Mouse (Mus musculus): Measurements from ENCODE around the gene Cartpt. TPM values are rescaled to one million over a fixed set of nuclear protein-coding genes. Genes with fewer than 3 reads are reported as not detected.
"Not testable (repeated sequence)": the region's sequence is repeated elsewhere in the genome, so short reads cannot be mapped to it uniquely, and the experiment has no call there.

Cartpt gene
- polyA plus RNA-seq, 1 experiment from 2014 or later = 79.7 TPM

DNA sequence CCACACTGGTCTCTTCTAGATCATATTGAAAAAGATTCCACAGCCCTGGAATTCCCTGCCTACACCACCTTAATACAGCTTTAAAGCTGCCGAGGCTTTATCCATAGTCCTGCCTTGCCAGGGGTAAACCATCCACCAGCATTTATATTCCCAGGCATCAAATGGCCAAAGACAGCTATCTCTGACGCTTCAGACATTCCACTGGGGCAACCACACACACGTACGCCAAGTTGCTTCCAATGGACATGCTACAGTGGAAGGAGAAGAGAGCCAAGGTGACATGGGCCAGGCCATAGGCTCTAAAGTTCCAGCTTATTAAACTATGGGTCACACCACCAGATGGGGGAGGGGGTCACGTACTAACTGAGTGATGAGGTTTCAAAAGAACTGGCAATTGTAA, 45.7 kb downstream of the Cartpt start:
- no peaks in the 10 kb centered on the region for H3K4me1 ChIP-seq (replicated peaks; ENCODE audit: control insufficient read depth, insufficient read depth)
- H3K27me3 ChIP-seq (ENCODE audit: control insufficient read depth, insufficient read depth, low read length) = no peaks in the 10 kb centered on the region
- H3K36me3 ChIP-seq (ENCODE audit: control insufficient read depth, insufficient read depth, low read length) = no peaks in the 10 kb centered on the region
- TF ChIP-seq EP300 (optimal IDR thresholded peaks at IDR 0.05) (no peak), CTCF (IDR thresholded peaks at IDR 0.05; ENCODE audit: low read depth) (no peak)
- H3K9me3 ChIP-seq (ENCODE audit: control insufficient read depth, low read length) = no peaks in the 10 kb centered on the region
- peak; percentile 8 for DNase-seq (ENCODE audit: low spot score)
- no peak for ATAC-seq (ENCODE audit: low FRiP score, low TSS enrichment)
- no peak overlapping the region for H3K4me3 ChIP-seq (ENCODE audit: low read depth, low read length)
- no peak overlapping the region for H3K9ac ChIP-seq (ENCODE audit: low read length)
- WGBS = 80% methylated on average over 5 of the region's 5 CpGs
- no peak overlapping the region for H3K27ac ChIP-seq (replicated peaks)
- H3K4me2 ChIP-seq (replicated peaks; ENCODE audit: low read depth) = no peak overlapping the region

GRCm38 (mm10) chr13:99853131-99853530, 47.8 kb downstream of the Cartpt start:
- Histone ChIP-seq H3K9me3 (ENCODE audit: control insufficient read depth, low read length) (no peaks in the 10 kb centered on the region), H3K9ac (ENCODE audit: low read length) (no peak overlapping the region), H3K27ac (replicated peaks) (no peak overlapping the region), H3K27me3 (ENCODE audit: control insufficient read depth, insufficient read depth, low read length) (no peaks in the 10 kb centered on the region), H3K4me1 (replicated peaks; ENCODE audit: control insufficient read depth, insufficient read depth) (no peaks in the 10 kb centered on the region), H3K4me3 (ENCODE audit: low read depth, low read length) (no peak overlapping the region), H3K4me2 (replicated peaks; ENCODE audit: low read depth) (no peak overlapping the region), H3K36me3 (ENCODE audit: control insufficient read depth, insufficient read depth, low read length) (no peaks in the 10 kb centered on the region)
- WGBS = 87% methylated on average over 2 of the region's 2 CpGs
- peak; percentile 27 for DNase-seq (ENCODE audit: low spot score)
- no peak for ATAC-seq (ENCODE audit: low FRiP score, low TSS enrichment)
- TF ChIP-seq EP300 (optimal IDR thresholded peaks at IDR 0.05) (no peak), CTCF (IDR thresholded peaks at IDR 0.05; ENCODE audit: low read depth) (no peak)

GRCm38 (mm10) chr13:99852416-99852815, 48.5 kb downstream of the Cartpt start:
- ATAC-seq (ENCODE audit: low FRiP score, low TSS enrichment); H3K4me1 ChIP-seq (replicated peaks; ENCODE audit: control insufficient read depth, insufficient read depth); H3K36me3 ChIP-seq (ENCODE audit: control insufficient read depth, insufficient read depth, low read length); H3K9ac ChIP-seq (ENCODE audit: low read length); H3K4me2 ChIP-seq (replicated peaks; ENCODE audit: low read depth); H3K4me3 ChIP-seq (ENCODE audit: low read depth, low read length); H3K27me3 ChIP-seq (ENCODE audit: control insufficient read depth, insufficient read depth, low read length); DNase-seq (ENCODE audit: low spot score); H3K27ac ChIP-seq (replicated peaks); H3K9me3 ChIP-seq (ENCODE audit: control insufficient read depth, low read length): not testable (repeated sequence)
- 54% methylated on average over 3 of the region's 3 CpGs for WGBS

GRCm38 (mm10) chr13:99851026-99851425, 49.9 kb downstream of the Cartpt start:
- Histone ChIP-seq H3K9me3 (ENCODE audit: control insufficient read depth, low read length) (no peaks in the 10 kb centered on the region), H3K9ac (ENCODE audit: low read length) (no peak overlapping the region), H3K27ac (replicated peaks) (no peak overlapping the region), H3K4me3 (ENCODE audit: low read depth, low read length) (no peak overlapping the region), H3K27me3 (ENCODE audit: control insufficient read depth, insufficient read depth, low read length) (no peaks in the 10 kb centered on the region), H3K4me1 (replicated peaks; ENCODE audit: control insufficient read depth, insufficient read depth) (no peaks in the 10 kb centered on the region), H3K36me3 (ENCODE audit: control insufficient read depth, insufficient read depth, low read length) (no peaks in the 10 kb centered on the region), H3K4me2 (replicated peaks; ENCODE audit: low read depth) (no peak overlapping the region)
- ATAC-seq (ENCODE audit: low FRiP score, low TSS enrichment) (no peak), DNase-seq (ENCODE audit: low spot score) (no peak)
- TF ChIP-seq EP300 (optimal IDR thresholded peaks at IDR 0.05) (no peak), CTCF (IDR thresholded peaks at IDR 0.05; ENCODE audit: low read depth) (no peak)
- 32% methylated on average over 4 of the region's 4 CpGs for WGBS

DNA sequence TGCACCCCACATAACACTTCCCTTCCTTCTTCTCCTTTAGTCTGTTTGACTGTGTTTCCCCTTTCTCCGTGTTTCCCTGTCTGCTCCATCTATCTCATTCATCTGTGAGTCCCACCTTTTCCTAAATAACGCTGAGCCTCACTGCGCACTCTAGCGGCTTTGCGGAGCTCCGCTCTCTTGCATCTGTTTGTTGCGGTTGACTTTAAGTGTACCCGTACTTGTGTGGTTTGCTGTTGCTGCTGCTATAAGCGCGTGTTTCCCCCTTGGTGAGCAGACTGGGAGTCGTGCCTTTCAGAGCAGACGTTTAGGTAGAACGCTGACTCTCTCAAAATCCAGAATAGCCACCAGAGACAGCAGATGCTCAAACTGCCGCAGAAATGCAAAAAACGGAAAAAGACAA, 51.3 kb downstream of the Cartpt start:
- no peak for ATAC-seq (ENCODE audit: low FRiP score, low TSS enrichment)
- TF ChIP-seq EP300 (optimal IDR thresholded peaks at IDR 0.05) = no peak
- TF ChIP-seq CTCF (IDR thresholded peaks at IDR 0.05; ENCODE audit: low read depth) = peak; percentile 70
- H3K9me3 ChIP-seq (ENCODE audit: control insufficient read depth, low read length) = no peaks in the 10 kb centered on the region
- no peak overlapping the region for H3K4me3 ChIP-seq (ENCODE audit: low read depth, low read length)
- H3K27ac ChIP-seq (replicated peaks) = no peak overlapping the region
- H3K36me3 ChIP-seq (ENCODE audit: control insufficient read depth, insufficient read depth, low read length) = no peaks in the 10 kb centered on the region
- no peaks in the 10 kb centered on the region for H3K27me3 ChIP-seq (ENCODE audit: control insufficient read depth, insufficient read depth, low read length)
- DNase-seq (ENCODE audit: low spot score) = no peak
- no peak overlapping the region for H3K4me2 ChIP-seq (replicated peaks; ENCODE audit: low read depth)
- no peak overlapping the region for H3K9ac ChIP-seq (ENCODE audit: low read length)
- WGBS = 31% methylated on average over 15 of the region's 15 CpGs
- H3K4me1 ChIP-seq (replicated peaks; ENCODE audit: control insufficient read depth, insufficient read depth) = no peaks in the 10 kb centered on the region

Other genes with a start within 250 kb of the Cartpt start
- gene Mccc2, start 114.5 kb upstream of the Cartpt start, polyA plus RNA-seq (2015; fragmentation: Nextera tagmentation; extraction: Ambion mirVana) = 27.5 and 32.1 TPM in 2 replicates
- 15.5 and 17.5 TPM in 2 replicates for gene Bdp1, start 203.0 kb upstream of the Cartpt start, polyA plus RNA-seq (2015; fragmentation: Nextera tagmentation; extraction: Ambion mirVana)
- 89.7 and 95.5 TPM in 2 replicates for gene Serf1, start 206.9 kb upstream of the Cartpt start, polyA plus RNA-seq (2015; fragmentation: Nextera tagmentation; extraction: Ambion mirVana)
- 24.1 and 28.8 TPM in 2 replicates for gene Smn1, start 223.8 kb upstream of the Cartpt start, polyA plus RNA-seq (2015; fragmentation: Nextera tagmentation; extraction: Ambion mirVana)